Comparison of ENCODE assay signal across 8 mouse cellular contexts in the genomic region with DNA sequence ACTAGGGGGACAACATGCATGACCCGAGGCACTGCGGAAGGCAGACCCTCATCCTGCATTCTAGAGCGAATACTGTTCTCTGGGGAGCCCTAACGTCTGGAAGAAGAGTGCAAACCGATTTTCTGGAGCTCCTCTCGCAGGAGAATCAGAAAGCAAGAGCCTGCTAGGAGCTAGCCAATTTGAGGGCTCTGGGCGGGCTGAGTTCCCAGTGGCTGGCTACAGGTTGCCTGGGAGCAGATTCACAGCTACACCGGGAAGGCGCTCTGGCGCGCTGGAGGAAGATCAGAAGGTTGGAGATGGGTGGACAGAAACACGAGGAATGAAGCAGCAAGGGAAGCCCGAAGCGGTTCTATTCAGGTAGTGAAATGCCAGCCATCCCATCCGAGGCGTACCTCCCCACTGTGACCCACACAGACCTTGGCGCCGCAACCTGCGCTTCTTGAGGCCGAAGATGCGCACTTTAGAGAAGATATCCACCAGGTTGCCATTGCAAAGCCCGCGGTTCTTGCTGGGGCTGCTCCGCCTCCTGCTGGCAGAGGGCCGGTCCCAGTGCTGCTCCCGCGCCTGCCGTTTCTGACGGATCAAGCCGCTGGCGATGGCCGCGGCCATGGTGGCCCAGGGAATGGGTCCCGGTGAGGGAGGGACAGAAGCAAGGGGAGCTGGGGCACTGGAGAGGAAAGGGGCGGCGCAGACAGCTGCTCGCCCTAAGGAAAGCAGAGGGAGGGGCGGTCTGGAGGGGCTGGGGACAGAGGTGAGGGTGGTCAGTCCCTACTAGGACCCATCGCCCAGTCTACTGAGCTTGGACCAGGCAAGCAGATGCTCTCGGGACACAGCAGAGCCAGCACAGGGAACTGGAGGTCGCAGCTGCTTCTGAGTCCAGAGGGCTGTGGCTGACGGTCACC.
A peak's percentile ranks its signal among the peaks of the same experiment; 100 is the strongest.
DNase-seq lines count a peak whose midpoint lies in the region; ATAC-seq lines count a peak whose summit lies in the region.

No protein-coding gene starts in this region.

- no peaks in the 10 kb centered on the region for H3K36me3 ChIP-seq in forebrain, embryonic 10.5 days (replicated peaks)
- no peaks in the 10 kb centered on the region for H3K36me3 ChIP-seq in hindbrain, embryonic 13.5 days
- H3K36me3 ChIP-seq in neural tube, embryonic 15.5 days: no peaks in the 10 kb centered on the region

- peaks cover 42% of the 10 kb centered on the region for H3K27me3 ChIP-seq in forebrain, embryonic 10.5 days (ENCODE audit: poor library complexity, severe bottlenecking)
- 0 out of 2 replicates have a peak, but pooled peaks cover 5% of the 10 kb centered on the region for H3K27me3 ChIP-seq in hindbrain, embryonic 13.5 days
- 0 out of 2 replicates have a peak, but pooled peaks cover 5% of the 10 kb centered on the region for H3K27me3 ChIP-seq in neural tube, embryonic 15.5 days (replicated peaks)

- under 1% methylated on average over 42 of the region's 42 CpGs for WGBS in forebrain, embryonic 10.5 days
- under 1% methylated on average over 42 of the region's 42 CpGs for WGBS in hindbrain, embryonic 13.5 days
- under 1% methylated on average over 42 of the region's 42 CpGs for WGBS in neural tube, embryonic 15.5 days

- H3K4me3 ChIP-seq in forebrain, embryonic 10.5 days: peak overlapping the region; percentile 63
- peak overlapping the region; percentile 59 for H3K4me3 ChIP-seq in hindbrain, embryonic 13.5 days
- H3K4me3 ChIP-seq in neural tube, embryonic 15.5 days (replicated peaks): peak overlapping the region; percentile 62

- DNase-seq in gastrocnemius, postnatal 14 days: peak; percentile 3
- no peak for DNase-seq in gastrocnemius, postnatal 25 days
- DNase-seq in brain, adult 2 months (ENCODE audit: low read depth, low spot score): peak; percentile 87
- DNase-seq in forebrain, embryonic 10.5 days (ENCODE audit: extremely low spot score, low spot score): peak; percentile 60
- peak; percentile 54 to 59 for DNase-seq in left cerebral cortex, postnatal 14 days (ENCODE audit: low spot score in 2 of 2)
- no peak for DNase-seq in spleen, postnatal 14 days (ENCODE audit: low spot score in 2 of 2)

- H3K9ac ChIP-seq in hindbrain, embryonic 13.5 days: peak overlapping the region; percentile 82
- peak overlapping the region; percentile 77 for H3K9ac ChIP-seq in neural tube, embryonic 15.5 days (replicated peaks)

- intact Hi-C loops in gastrocnemius, postnatal 14 days (cut with DNase I; ENCODE audit: low total_unique reads): no loop called here
- intact Hi-C loops in left cerebral cortex, postnatal 14 days (cut with DNase I): loop anchor here (2.0 to 10.0 kb wide), 2 partner anchors 437 to 821 kb away; no protein-coding TSS in a partner anchor

- H3K4me2 ChIP-seq in hindbrain, embryonic 13.5 days: peak overlapping the region; percentile 93
- peak overlapping the region; percentile 89 for H3K4me2 ChIP-seq in neural tube, embryonic 15.5 days

- H3K9me3 ChIP-seq in forebrain, embryonic 10.5 days: no peaks in the 10 kb centered on the region
- H3K9me3 ChIP-seq in hindbrain, embryonic 13.5 days: no peaks in the 10 kb centered on the region
- H3K9me3 ChIP-seq in neural tube, embryonic 15.5 days (replicated peaks): no peaks in the 10 kb centered on the region

- H3K4me1 ChIP-seq in forebrain, embryonic 10.5 days: peaks cover 19% of the 10 kb centered on the region
- H3K4me1 ChIP-seq in hindbrain, embryonic 13.5 days (replicated peaks): peaks cover 21% of the 10 kb centered on the region
- peaks cover 21% of the 10 kb centered on the region for H3K4me1 ChIP-seq in neural tube, embryonic 15.5 days

- peak; percentile 88 for ATAC-seq in hindbrain, embryonic 13.5 days (ENCODE audit: low FRiP score)
- ATAC-seq in neural tube, embryonic 15.5 days (ENCODE audit: low FRiP score): peak; percentile 88

- H3K27ac ChIP-seq in forebrain, embryonic 10.5 days: peak overlapping the region; percentile 48; the same call in 1 of the 2 replicates
- peak overlapping the region; percentile 84 for H3K27ac ChIP-seq in hindbrain, embryonic 13.5 days
- H3K27ac ChIP-seq in neural tube, embryonic 15.5 days (replicated peaks): peak overlapping the region; percentile 81

Comparison
In these comparisons a context has a peak if more than half of its experiments do, and no peak if none do; other contexts are left out.
1. DNase-seq: peak in gastrocnemius, postnatal 14 days (single experiment), brain, adult 2 months (single experiment), forebrain, embryonic 10.5 days (single experiment) and left cerebral cortex, postnatal 14 days (2 of 2); none in gastrocnemius, postnatal 25 days (single experiment) and spleen, postnatal 14 days (0 of 2).
2. Peak in every context shown above with its lines, with median percentiles within 50 percentile points of each other: H3K27ac ChIP-seq and H3K4me3 ChIP-seq.